Mouse (Mus musculus) MEL-GATA-1-ER (cell line): ENCODE results near the gene Cfl1.

Experiments
- DNase-seq: peaks from one replicate; pipeline ENCODE4 v3.0.0-alpha.2; 2012; ENCODE audit warnings: low read depth; ENCODE audit errors: extremely low read depth

Cfl1 gene

GRCm38 (mm10) chr19:5490313-5490897 is at the start of gene Cfl1:
Gene Cfl1, plus strand, starts transcription at chr19:5490455.
- DNase-seq: peak; percentile 95

GRCm38 (mm10) chr19:5444371-5444908 is 45.8 kb upstream of the Cfl1 start:
- DNase-seq: no peak

GRCm38 (mm10) chr19:5444954-5445353 is 45.3 kb upstream of the Cfl1 start:
- DNase-seq: no peak

GRCm38 (mm10) chr19:5445747-5446146 is 44.5 kb upstream of the Cfl1 start:
- no peak for DNase-seq

GRCm38 (mm10) chr19:5447515-5448353 is 42.5 kb upstream of the Cfl1 start, which contains the start of gene Fosl1:
Gene Fosl1, plus strand, starts transcription at chr19:5447547.
- DNase-seq: no peak

GRCm38 (mm10) chr19:5448354-5449150 is 41.7 kb upstream of the Cfl1 start:
- DNase-seq: no peak

- DNase-seq: no peak
Observed at GRCm38 (mm10) chr19:5449673-5450072, 40.6 kb upstream of the Cfl1 start.

- DNase-seq: no peak
Observed at GRCm38 (mm10) chr19:5451766-5452165, 38.5 kb upstream of the Cfl1 start.

GRCm38 (mm10) chr19:5455037-5455436 is 35.2 kb upstream of the Cfl1 start:
- no peak for DNase-seq

- DNase-seq: no peak
Observed at GRCm38 (mm10) chr19:5455568-5455967, 34.7 kb upstream of the Cfl1 start.

GRCm38 (mm10) chr19:5456241-5456921 is 33.9 kb upstream of the Cfl1 start:
- DNase-seq: no peak

GRCm38 (mm10) chr19:5456922-5457745 is 33.1 kb upstream of the Cfl1 start:
- peak; percentile 76 for DNase-seq

GRCm38 (mm10) chr19:5457746-5458442 is 32.4 kb upstream of the Cfl1 start, which contains the start of gene Ccdc85b:
Gene Ccdc85b, minus strand, starts transcription at chr19:5457894.
- DNase-seq: no peak

- DNase-seq: no peak
Observed at GRCm38 (mm10) chr19:5459019-5459418, 31.2 kb upstream of the Cfl1 start.

- no peak for DNase-seq
Observed at GRCm38 (mm10) chr19:5459896-5460295, 30.4 kb upstream of the Cfl1 start.

- DNase-seq: peak; percentile 87
Observed at GRCm38 (mm10) chr19:5460465-5460911, 29.8 kb upstream of the Cfl1 start, which contains the start of gene Fibp. Gene Fibp, plus strand, starts transcription at chr19:5460615.

- no peak for DNase-seq
Observed at GRCm38 (mm10) chr19:5461411-5461810, 28.8 kb upstream of the Cfl1 start.

- DNase-seq: no peak
Observed at GRCm38 (mm10) chr19:5463212-5463611, 27.0 kb upstream of the Cfl1 start.

- no peak for DNase-seq
Observed at GRCm38 (mm10) chr19:5463791-5464562, 26.3 kb upstream of the Cfl1 start.
